26 mouse cellular contexts compared by ENCODE assay signal in the genomic region with DNA sequence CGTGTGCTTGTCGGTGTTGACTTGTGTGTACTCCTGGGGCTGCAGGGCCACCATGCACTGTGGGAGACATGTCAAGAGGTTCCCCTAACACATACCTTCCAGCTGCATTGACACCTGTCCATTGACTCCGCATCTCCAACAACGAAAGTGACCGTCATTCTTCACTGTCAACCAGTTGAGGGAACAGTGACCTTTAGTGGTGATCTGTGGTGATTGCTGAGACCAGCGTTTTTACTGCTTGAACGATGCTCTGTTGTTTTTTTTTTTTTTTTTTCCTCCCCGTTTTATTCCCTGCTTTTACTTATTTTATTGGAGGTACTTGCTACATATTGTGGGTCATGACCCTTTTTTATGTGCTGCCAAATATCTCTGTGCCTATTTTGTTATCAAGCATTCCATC. TPM values are rescaled to one million over a fixed set of nuclear protein-coding genes. Genes with fewer than 3 reads are reported as not detected.
"Had no signal": no experiment of that assay in that cellular context is flagged by ENCODE, and none has a peak within 500 bp of the region (broad histone marks: within the 10 kb centered on the region; RNA-seq: fewer than 3 reads in every experiment).

No protein-coding gene starts in this region.

- H3K4me1 ChIP-seq: lung, embryonic 15.5 days; neural tube, embryonic 12.5 days had no signal

- H3K9me3 ChIP-seq: liver, embryonic 15.5 days; lung, embryonic 15.5 days; neural tube, embryonic 12.5 days had no signal

- H3K36me3 ChIP-seq: liver, embryonic 15.5 days; lung, embryonic 15.5 days; neural tube, embryonic 12.5 days had no signal

- DNase-seq: liver, postnatal 0 days; lung, adult 2 months; lung, postnatal 14 days; lung, postnatal 36 days; midbrain, embryonic 14.5 days; right cerebral cortex, postnatal 14 days; thymus, adult 18-20 months; thymus, postnatal 14 days; thymus, postnatal 36 days had no signal

- H3K27me3 ChIP-seq: liver, embryonic 15.5 days; lung, embryonic 15.5 days; neural tube, embryonic 12.5 days had no signal

- H3K27ac ChIP-seq: liver, embryonic 15.5 days; lung, embryonic 15.5 days; macrophage; neural tube, embryonic 12.5 days had no signal

- H3K9ac ChIP-seq: liver, embryonic 15.5 days; liver, postnatal 0 days; lung, embryonic 15.5 days; neural tube, embryonic 12.5 days had no signal

- H3K4me3 ChIP-seq: liver, embryonic 15.5 days; lung, embryonic 15.5 days; megakaryocyte, embryonic 14.5 days; neural tube, embryonic 12.5 days had no signal

- ATAC-seq: liver, postnatal 0 days; lung, postnatal 0 days; midbrain, embryonic 16.5 days had no signal

- H3K4me2 ChIP-seq: liver, embryonic 15.5 days; lung, embryonic 15.5 days; midbrain, embryonic 11.5 days; neural tube, embryonic 12.5 days had no signal

RNA-seq across cellular contexts. Expression of gene AL607142.1, which starts 7.3 kb away (rescaled TPM):
- total RNA-seq: megakaryocyte progenitor cell, adult 5-6 weeks; monocyte, adult 5-6 weeks; neutrophil, adult 5-6 weeks had no signal
- polyA plus RNA-seq: liver, embryonic 15.5 days; liver, postnatal 0 days; lung, adult 2 months; lung, embryonic 15.5 days; lung, postnatal 0 days; macrophage; midbrain, embryonic 11.5 days; midbrain, embryonic 14.5 days; midbrain, embryonic 16.5 days; neural tube, embryonic 12.5 days; neural tube, embryonic 14.5 days; spleen, adult 2 months; stomach, embryonic 14.5 days; stomach, embryonic 16.5 days; testis, adult 2 months; thymus, postnatal 0 days had no signal
